16 mouse cellular contexts compared by ENCODE assay signal in genomic region chr8:87350471-87350870, GRCm38 (mm10).
DNase-seq lines count a peak whose midpoint lies in the region; TF ChIP-seq lines count a peak whose summit lies in the region.
"Had no signal": no experiment of that assay in that cellular context is flagged by ENCODE, and none has a peak within 500 bp of the region (broad histone marks: within the 10 kb centered on the region; RNA-seq: fewer than 3 reads in every experiment).

No protein-coding gene starts in this region.

- peak; percentile 33 for DNase-seq in cerebellum, adult 11 months
- peak; percentile 28 to 49 for DNase-seq in cerebellum, adult 18-20 months
- DNase-seq in cerebellum, adult 9-11 months = peak; percentile 65
- no peak for DNase-seq in left cerebral cortex, adult 2 months (ENCODE audit: extremely low spot score in 1 of 2, low spot score in 2 of 2)
- DNase-seq in urinary bladder, postnatal 4 days (ENCODE audit: low spot score in 2 of 2) = no peak
- DNase-seq in adrenal gland, postnatal 36 days = no peak
- DNase-seq: adrenal gland, adult 2 months; adrenal gland, postnatal 25 days; gastrocnemius, postnatal 25 days had no signal

- no peak overlapping the region for H3K4me3 ChIP-seq in left cerebral cortex, adult 2 months
- H3K4me3 ChIP-seq: embryonic facial prominence, embryonic 15.5 days; erythroblast, embryonic 14.5 days; forebrain, embryonic 10.5 days; heart, embryonic 12.5 days; hindbrain, embryonic 10.5 days; intestine, embryonic 15.5 days had no signal

- H3K27ac ChIP-seq in left cerebral cortex, adult 2 months = no peak overlapping the region
- H3K27ac ChIP-seq: embryonic facial prominence, embryonic 15.5 days; forebrain, embryonic 10.5 days; hindbrain, embryonic 10.5 days; hindbrain, embryonic 14.5 days; intestine, embryonic 15.5 days had no signal

- intact Hi-C loops in left cerebral cortex, adult 2 months (cut with DNase I) = no loop called here

- TF ChIP-seq CTCF in left cerebral cortex, adult 2 months (IDR thresholded peaks at IDR 0.05) = no peak

Comparison
In these comparisons a context has a peak if more than half of its experiments do, and no peak if none do; other contexts are left out.
1. DNase-seq: peak in cerebellum, adult 11 months (single experiment), cerebellum, adult 18-20 months (2 of 2) and cerebellum, adult 9-11 months (single experiment); none in left cerebral cortex, adult 2 months (0 of 2), urinary bladder, postnatal 4 days (0 of 2) and adrenal gland, postnatal 36 days (0 of 2).